Mouse (Mus musculus) MEL (cell line): ENCODE measurements around the gene BC005537. TPM values are rescaled to one million over a fixed set of nuclear protein-coding genes. Genes with fewer than 3 reads are reported as not detected.
"Not testable (repeated sequence)": the region's sequence is repeated elsewhere in the genome, so short reads cannot be mapped to it uniquely, and the experiment has no call there.

Experiments used
- DNase-seq: peaks from one replicate; pipeline ENCODE4 v3.0.0; 2011; ENCODE audit warnings: low read depth, low spot score
- H3K27ac ChIP-seq: 2 replicates; pipeline ENCODE4 v1.5.1; 2012; ENCODE audit warnings: low read depth, mild to moderate bottlenecking, control low read depth, low read length, moderate library complexity; ENCODE audit not compliant: control insufficient read depth
- H3K27me3 ChIP-seq, 2 experiments: fragments of 150-350 bp in 1 of 2; sonication (generic) in 1 of 2; 2 replicates each; pipeline ENCODE4 v1.6.1; 2012; ENCODE audit warnings: low read length in 2 of 2, mild to moderate bottlenecking in 2 of 2, improper control_type of control experiment in 1 of 2, moderate library complexity in 1 of 2; ENCODE audit not compliant: insufficient read depth in 2 of 2, control insufficient read depth in 1 of 2
- H3K36me3 ChIP-seq, 2 experiments: 2 replicates each; pipeline ENCODE4 v1.6.1; 2012 to 2014; ENCODE audit warnings: low read length in 2 of 2, improper control_type of control experiment in 1 of 2, inconsistent platforms in 1 of 2, mild to moderate bottlenecking in 1 of 2; ENCODE audit not compliant: insufficient read depth in 2 of 2, control insufficient read depth in 1 of 2
- H3K4me1 ChIP-seq, 2 experiments: fragments of 150-350 bp in 1 of 2; sonication (generic) in 1 of 2; 2 replicates each; pipeline ENCODE4 v1.6.1; 2012; ENCODE audit warnings: low read length in 2 of 2, improper control_type of control experiment in 1 of 2, mild to moderate bottlenecking in 1 of 2; ENCODE audit not compliant: insufficient read depth in 2 of 2, control insufficient read depth in 1 of 2
- H3K4me3 ChIP-seq, 2 experiments: fragments of 150-350 bp in 1 of 2; sonication (generic) in 1 of 2; 2 replicates each; pipeline ENCODE4 v1.5.1; 2012; ENCODE audit warnings: low read depth in 2 of 2, low read length in 2 of 2, mild to moderate bottlenecking in 2 of 2, moderate library complexity in 2 of 2, control low read depth in 1 of 2, improper control_type of control experiment in 1 of 2; ENCODE audit not compliant: control insufficient read depth in 1 of 2, insufficient read depth in 1 of 2
- H3K79me2 ChIP-seq: 2 replicates; pipeline ENCODE4 v1.6.1; 2012; ENCODE audit warnings: mild to moderate bottlenecking, low read length, moderate library complexity; ENCODE audit not compliant: control insufficient read depth, poor library complexity, insufficient read depth
- H3K9ac ChIP-seq: 2 replicates; pipeline ENCODE4 v1.6.1; 2012; ENCODE audit warnings: low read depth, mild to moderate bottlenecking, control low read depth, low read length, moderate library complexity; ENCODE audit not compliant: control insufficient read depth, poor library complexity, severe bottlenecking
- H3K9me3 ChIP-seq: fragments of 150-350 bp; sonication (generic); replicated peaks from 2 replicates; pipeline ENCODE4 v1.6.1; 2012; ENCODE audit warnings: mild to moderate bottlenecking, low read length, improper control_type of control experiment, moderate library complexity; ENCODE audit not compliant: insufficient read depth
- BHLHE40 ChIP-seq: IDR thresholded peaks from 2 replicates; pipeline ENCODE4 v1.6.1; 2012; ENCODE audit warnings: low read depth, mild to moderate bottlenecking, inconsistent platforms, low read length, improper control_type of control experiment, borderline replicate concordance
- CHD1 ChIP-seq: IDR thresholded peaks from 2 replicates; pipeline ENCODE4 v1.6.1; 2012; ENCODE audit warnings: low read depth, mild to moderate bottlenecking, inconsistent platforms, low read length, improper control_type of control experiment
- CTCF ChIP-seq, 3 experiments: IDR thresholded peaks in 2 of 3; conservative IDR thresholded peaks in 1 of 3; 2 replicates each; pipeline ENCODE4 v1.5.1; 2011 to 2012; ENCODE audit warnings: low read length in 3 of 3, low read depth in 2 of 3, mild to moderate bottlenecking in 2 of 3, improper control_type of control experiment in 1 of 3, inconsistent platforms in 1 of 3, mixed read lengths in 1 of 3, moderate library complexity in 1 of 3; ENCODE audit not compliant: control insufficient read depth in 1 of 3, insufficient read depth in 1 of 3, poor library complexity in 1 of 3, severe bottlenecking in 1 of 3
- E2F4 ChIP-seq: IDR thresholded peaks from 2 replicates; pipeline ENCODE4 v1.6.1; 2011; ENCODE audit warnings: low read depth, low read length, improper control_type of control experiment, borderline replicate concordance
- ELF1 ChIP-seq: IDR thresholded peaks from 2 replicates; pipeline ENCODE4 v1.6.1; 2014; ENCODE audit warnings: low read depth, mild to moderate bottlenecking, inconsistent platforms, low read length, improper control_type of control experiment, moderate library complexity
- EP300 ChIP-seq, 2 experiments: IDR thresholded peaks; 2 replicates each; pipeline ENCODE4 v1.6.1; 2011; ENCODE audit warnings: improper control_type of control experiment in 2 of 2, low read length in 2 of 2, low read depth in 1 of 2, mild to moderate bottlenecking in 1 of 2
- ETS1 ChIP-seq: IDR thresholded peaks from 2 replicates; pipeline ENCODE4 v1.6.1; 2012; ENCODE audit warnings: low read depth, mild to moderate bottlenecking, inconsistent platforms, low read length, improper control_type of control experiment, moderate library complexity
- GATA1 ChIP-seq: IDR thresholded peaks from 2 replicates; pipeline ENCODE4 v1.6.1; 2011; ENCODE audit warnings: low read depth, low read length, improper control_type of control experiment
- HCFC1 ChIP-seq: IDR thresholded peaks from 2 replicates; pipeline ENCODE4 v1.6.1; 2012; ENCODE audit warnings: low read depth, mild to moderate bottlenecking, inconsistent platforms, low read length, improper control_type of control experiment, moderate library complexity
- JUND ChIP-seq: IDR thresholded peaks from 2 replicates; pipeline ENCODE4 v1.6.1; 2011; ENCODE audit warnings: low read depth, mild to moderate bottlenecking, improper control_type of control experiment, low read length
- MAFK ChIP-seq: IDR thresholded peaks from 2 replicates; pipeline ENCODE4 v1.6.1; 2011; ENCODE audit warnings: low read depth, mild to moderate bottlenecking, low read length, improper control_type of control experiment, borderline replicate concordance
- MAZ ChIP-seq: IDR thresholded peaks from 2 replicates; pipeline ENCODE4 v1.6.1; 2012; ENCODE audit warnings: low read depth, mild to moderate bottlenecking, inconsistent platforms, low read length, improper control_type of control experiment
- MXI1 ChIP-seq: IDR thresholded peaks from 2 replicates; pipeline ENCODE4 v1.6.1; 2011; ENCODE audit warnings: mild to moderate bottlenecking, low read depth, low read length, improper control_type of control experiment
- MYC ChIP-seq: IDR thresholded peaks from 2 replicates; pipeline ENCODE4 v1.6.1; 2011; ENCODE audit warnings: low read depth, mild to moderate bottlenecking, low read length, improper control_type of control experiment, moderate library complexity
- NELFE ChIP-seq: IDR thresholded peaks from 2 replicates; pipeline ENCODE4 v1.6.1; 2011; ENCODE audit warnings: low read depth, low read length, improper control_type of control experiment
- NRF1 ChIP-seq: IDR thresholded peaks from 2 replicates; pipeline ENCODE4 v1.6.1; 2014; ENCODE audit warnings: low read depth, mild to moderate bottlenecking, inconsistent platforms, low read length, improper control_type of control experiment, moderate library complexity; ENCODE audit not compliant: poor library complexity, insufficient read depth, severe bottlenecking
- POLR2A ChIP-seq, 2 experiments: IDR thresholded peaks; 2 replicates each; pipeline ENCODE4 v1.6.1; 2011 to 2012; ENCODE audit warnings: low read length in 2 of 2, mild to moderate bottlenecking in 2 of 2, control low read depth in 1 of 2, improper control_type of control experiment in 1 of 2, low read depth in 1 of 2, moderate library complexity in 1 of 2; ENCODE audit not compliant: control insufficient read depth in 1 of 2, insufficient read depth in 1 of 2, poor library complexity in 1 of 2
- POLR2AphosphoS2 ChIP-seq: IDR thresholded peaks from 2 replicates; pipeline ENCODE4 v1.6.1; 2011; ENCODE audit warnings: low read length, improper control_type of control experiment
- POLR2AphosphoS5 ChIP-seq: IDR thresholded peaks from 2 replicates; pipeline ENCODE4 v1.6.1; 2012; ENCODE audit warnings: low read depth, borderline replicate concordance, mild to moderate bottlenecking, inconsistent platforms, low read length, moderate library complexity, mixed read lengths
- RAD21 ChIP-seq: IDR thresholded peaks from 2 replicates; pipeline ENCODE4 v1.6.1; 2011; ENCODE audit warnings: mild to moderate bottlenecking, low read depth, low read length, improper control_type of control experiment
- SIN3A ChIP-seq: IDR thresholded peaks from 2 replicates; pipeline ENCODE4 v1.6.1; 2012; ENCODE audit warnings: low read length, improper control_type of control experiment, inconsistent platforms
- SMC3 ChIP-seq: IDR thresholded peaks from 2 replicates; pipeline ENCODE4 v1.6.1; 2011; ENCODE audit warnings: low read depth, low read length, improper control_type of control experiment
- TAL1 ChIP-seq: IDR thresholded peaks from 2 replicates; pipeline ENCODE4 v1.6.1; 2012; ENCODE audit warnings: mild to moderate bottlenecking, inconsistent platforms, low read length, moderate library complexity, mixed read lengths
- TBP ChIP-seq: IDR thresholded peaks from 2 replicates; pipeline ENCODE4 v1.8.0; 2011; ENCODE audit warnings: low read depth, low read length, improper control_type of control experiment
- TCF12 ChIP-seq: IDR thresholded peaks from 2 replicates; pipeline ENCODE4 v1.6.1; 2014; ENCODE audit warnings: low read depth, mild to moderate bottlenecking, inconsistent platforms, low read length, improper control_type of control experiment, moderate library complexity
- USF1 ChIP-seq: IDR thresholded peaks from 2 replicates; pipeline ENCODE4 v1.6.1; 2014; ENCODE audit warnings: low read depth, mild to moderate bottlenecking, inconsistent platforms, low read length, improper control_type of control experiment, moderate library complexity
- USF2 ChIP-seq, 2 experiments: IDR thresholded peaks; 2 replicates each; pipeline ENCODE4 v1.6.1; 2011 to 2012; ENCODE audit warnings: improper control_type of control experiment in 2 of 2, low read length in 2 of 2, borderline replicate concordance in 1 of 2, inconsistent platforms in 1 of 2, low read depth in 1 of 2, mild to moderate bottlenecking in 1 of 2; ENCODE audit not compliant: insufficient read depth in 1 of 2
- ZMIZ1 ChIP-seq: IDR thresholded peaks from 2 replicates; pipeline ENCODE4 v1.6.1; 2012; ENCODE audit warnings: low read depth, mild to moderate bottlenecking, inconsistent platforms, low read length, improper control_type of control experiment, moderate library complexity
- ZNF384 ChIP-seq: IDR thresholded peaks from 2 replicates; pipeline ENCODE4 v1.6.1; 2012; ENCODE audit warnings: low read depth, mild to moderate bottlenecking, inconsistent platforms, low read length, improper control_type of control experiment
- polyA plus RNA-seq, 2 experiments: library from polyadenylated mRNA; stranded (reverse) in 1 of 2; unstranded in 1 of 2; fragments of >175 nt in 1 of 2; fragments of >200 nt in 1 of 2; gene quantifications; 2 replicates each; pipeline versions ENCODE4 v1.2.1 to v1.2.4; 2012; ENCODE audit warnings: low replicate concordance in 2 of 2, low read depth in 1 of 2; ENCODE audit not compliant: insufficient read length in 2 of 2, insufficient read depth in 1 of 2, missing spikeins in 1 of 2
- total RNA-seq: library from RNA; depleted of rRNA; stranded (reverse); fragments of 300-350 nt; gene quantifications from 2 replicates; pipeline ENCODE4 v1.2.3, GENCODE M21; 2012

The BC005537 gene
- total and polyA plus RNA-seq, 3 experiments: 32.7 to 62.6 (median 48.8) TPM

GRCm38 (mm10) chr13:24771482-24771881 is 30.0 kb upstream of the BC005537 start:
- TF ChIP-seq TBP (peak; percentile 92), ZMIZ1 (peak; percentile 79), NELFE (peak; percentile 54), POLR2A (IDR thresholded peaks at IDR 0.05; ENCODE audit: control insufficient read depth in 1 of 2, insufficient read depth in 1 of 2, low read depth in 1 of 2, low read length in 2 of 2, poor library complexity in 1 of 2) (peak in 1 of 2 experiments; percentile 66; a peak in 2 of 4 replicates)
- not testable (repeated sequence) for H3K9me3 ChIP-seq

GRCm38 (mm10) chr13:24776146-24776844 is 25.2 kb upstream of the BC005537 start:
- Histone ChIP-seq H3K9ac (peak overlapping the region; percentile 53), H3K27me3 (no peaks in the 10 kb centered on the region; a peak in 1 of 4 replicates), H3K36me3 (no peaks in the 10 kb centered on the region), H3K4me1 (no peaks in the 10 kb centered on the region; a peak in 1 of 4 replicates), H3K4me3 (peak overlapping the region; percentile 27 to 50; a peak in 3 of 4 replicates), H3K9me3 (no peaks in the 10 kb centered on the region), H3K79me2 (no peaks in the 10 kb centered on the region), H3K27ac (no peak overlapping the region)
- peak; percentile 87 for DNase-seq
- TF ChIP-seq ETS1 (no peak), BHLHE40 (no peak), MXI1 (no peak), NELFE (no peak), RAD21 (peak; percentile 75), MAFK (no peak), MYC (peak; percentile 37; the same call in 1 of the 2 replicates), GATA1 (no peak), JUND (no peak), SMC3 (peak; percentile 86), POLR2AphosphoS2 (no peak), CHD1 (no peak), CTCF (IDR thresholded peaks at IDR 0.05 in 2 of 3, conservative IDR thresholded peaks at IDR 0.05 in 1 of 3; ENCODE audit: control insufficient read depth in 1 of 3, insufficient read depth in 1 of 3, low read depth in 2 of 3, low read length in 3 of 3, poor library complexity in 1 of 3, severe bottlenecking in 1 of 3) (peak; percentile 80 to 93 (median 88)), ELF1 (0 out of 2 replicates have a peak, but pooled peaks have one; percentile 47), POLR2A (IDR thresholded peaks at IDR 0.05; ENCODE audit: control insufficient read depth in 1 of 2, insufficient read depth in 1 of 2, low read depth in 1 of 2, low read length in 2 of 2, poor library complexity in 1 of 2) (no peak), NRF1 (no peak), POLR2AphosphoS5 (no peak), ZMIZ1 (no peak), SIN3A (peak; percentile 20; the same call in 1 of the 2 replicates), USF1 (no peak), TBP (peak; percentile 94), EP300 (IDR thresholded peaks at IDR 0.05; ENCODE audit: low read depth in 1 of 2, low read length in 2 of 2) (no peak), USF2 (IDR thresholded peaks at IDR 0.05; ENCODE audit: borderline replicate concordance in 1 of 2, insufficient read depth in 1 of 2, low read depth in 1 of 2, low read length in 2 of 2) (no peak), MAZ (no peak), E2F4 (no peak), HCFC1 (no peak), ZNF384 (peak; percentile 90), TAL1 (no peak), TCF12 (no peak)

More at GRCm38 (mm10) chr13:24771482-24771881, 30.0 kb upstream of the BC005537 start:
- not testable (repeated sequence) for H3K27ac ChIP-seq, H3K4me3 ChIP-seq, H3K27me3 ChIP-seq, H3K4me1 ChIP-seq, H3K36me3 ChIP-seq, H3K9ac ChIP-seq, H3K79me2 ChIP-seq
- peak; percentile 55 for DNase-seq
